Mouse (Mus musculus) layer of hippocampus, postnatal 36 days (tissue): Measurements from ENCODE around the gene Lamb1. TPM values are rescaled to one million over a fixed set of nuclear protein-coding genes. Genes with fewer than 3 reads are reported as not detected.

ENCODE experiments used
- DNase-seq, 2 experiments: peaks; one replicate each; pipeline ENCODE4 v3.0.0; 2022
- total RNA-seq, 2 experiments: library from RNA; stranded (reverse); gene quantifications; 2 replicates each; pipeline ENCODE4 v1.2.3; 2021

Gene Lamb1
- total RNA-seq: 10 to 100 TPM; 38.5 to 42.1 TPM

DNA sequence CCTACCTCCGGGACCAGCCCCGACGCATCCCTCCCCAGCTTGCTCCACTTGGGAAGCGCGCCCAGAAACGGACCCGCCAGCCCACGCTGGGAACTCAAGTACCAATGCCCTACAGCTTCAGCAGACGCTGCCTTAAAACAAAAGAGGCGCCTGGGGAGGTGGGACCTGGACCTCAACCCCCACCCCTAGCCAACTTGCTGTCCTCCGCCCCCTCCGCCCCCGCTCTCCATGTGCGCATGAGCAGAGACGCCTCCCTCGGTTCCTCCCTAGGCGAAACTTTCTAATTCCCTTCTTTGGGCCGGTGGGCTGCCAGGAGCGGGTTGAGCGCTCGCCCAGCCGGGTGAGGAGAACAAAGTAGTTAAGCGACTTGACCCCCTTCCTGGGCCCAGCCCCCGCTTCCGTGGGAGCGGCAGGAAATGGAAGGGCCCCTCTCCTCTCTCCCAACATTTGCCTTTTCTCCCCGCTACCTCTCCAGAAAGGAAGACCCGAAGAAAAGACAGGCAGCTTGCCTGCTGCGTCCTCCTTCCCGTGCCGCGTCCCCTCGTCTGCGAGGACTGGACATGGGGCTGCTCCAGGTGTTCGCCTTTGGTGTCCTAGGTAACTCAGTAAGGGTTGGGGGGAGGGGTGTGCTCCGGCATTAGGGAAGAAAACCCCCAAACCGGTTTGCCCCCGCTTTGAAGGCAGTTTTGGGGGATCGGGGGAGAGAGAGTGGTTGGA is at the start of gene Lamb1:
Gene Lamb1 (plus strand): TSS at position 230 of the 717 bp plus-strand sequence.
- DNase-seq: peak; percentile 48 to 53

DNA sequence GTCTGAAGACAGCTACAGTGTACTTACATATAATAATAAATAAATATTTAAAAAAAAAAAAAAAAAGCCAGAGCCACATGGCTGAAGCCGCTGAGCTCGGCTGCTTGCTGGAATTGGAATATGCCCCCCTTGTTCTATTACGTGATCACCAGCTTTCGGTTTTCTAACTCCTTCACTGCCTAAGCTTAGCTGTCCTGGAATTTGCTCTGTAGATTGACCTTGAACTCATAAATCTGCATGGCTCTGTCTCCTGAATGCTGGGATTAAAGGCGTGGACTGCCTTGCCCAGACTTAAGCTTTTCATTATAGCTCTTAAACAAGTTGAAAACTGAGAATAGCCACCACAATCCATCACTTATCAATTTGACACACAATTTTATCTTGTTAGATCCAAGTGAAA is 47.8 kb upstream of the Lamb1 start:
- no peak for DNase-seq

GRCm38 (mm10) chr12:31218774-31219173 is 46.3 kb upstream of the Lamb1 start:
- no peak for DNase-seq

GRCm38 (mm10) chr12:31221522-31221921 is 43.5 kb upstream of the Lamb1 start:
- DNase-seq: no peak

- no peak for DNase-seq
Measured at GRCm38 (mm10) chr12:31222282-31222681, 42.8 kb upstream of the Lamb1 start.

GRCm38 (mm10) chr12:31222741-31223140 is 42.3 kb upstream of the Lamb1 start:
- DNase-seq: no peak

DNA sequence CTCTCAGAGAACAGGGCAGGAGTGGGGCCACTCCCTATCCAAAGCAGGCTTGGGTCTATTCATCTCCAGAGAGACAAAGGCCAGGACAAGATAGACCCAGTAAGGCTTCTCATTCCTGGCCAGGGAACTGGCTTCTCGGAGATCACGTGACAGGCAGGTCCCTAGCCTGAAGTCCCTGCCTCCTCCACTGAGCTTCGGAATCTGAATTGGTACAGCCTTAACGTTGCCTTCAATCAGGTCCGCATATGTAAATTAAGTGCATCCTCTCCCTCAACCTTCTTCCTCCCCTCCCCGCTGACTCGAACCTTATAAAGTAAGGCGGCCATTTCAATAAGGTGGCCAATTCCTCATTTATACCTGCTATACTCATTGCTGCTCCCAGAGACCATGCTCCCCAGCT is 39.6 kb upstream of the Lamb1 start:
- no peak for DNase-seq

GRCm38 (mm10) chr12:31227167-31227566 is 37.9 kb upstream of the Lamb1 start:
- DNase-seq: no peak

- no peak for DNase-seq
Measured at GRCm38 (mm10) chr12:31228878-31229277, 36.2 kb upstream of the Lamb1 start.

DNA sequence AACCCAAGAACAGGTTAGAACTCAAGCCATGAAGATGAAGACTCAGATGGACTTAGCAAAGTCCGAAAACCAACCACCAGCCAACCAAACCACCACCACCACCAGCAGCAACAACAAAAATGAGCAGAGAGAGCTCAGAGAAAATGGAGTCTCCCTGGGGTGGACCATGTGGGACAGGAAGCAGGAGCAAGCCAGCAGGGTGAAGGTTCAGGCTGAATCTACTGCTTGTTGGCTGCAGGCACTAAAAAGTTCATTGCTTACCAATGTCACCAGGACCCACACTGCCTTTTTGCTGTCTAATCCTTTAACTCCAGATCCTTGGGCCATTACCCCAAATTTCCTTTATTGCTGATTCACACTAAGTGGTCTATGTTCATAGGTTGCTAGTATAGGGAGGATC is 32.4 kb upstream of the Lamb1 start:
- no peak for DNase-seq

DNA sequence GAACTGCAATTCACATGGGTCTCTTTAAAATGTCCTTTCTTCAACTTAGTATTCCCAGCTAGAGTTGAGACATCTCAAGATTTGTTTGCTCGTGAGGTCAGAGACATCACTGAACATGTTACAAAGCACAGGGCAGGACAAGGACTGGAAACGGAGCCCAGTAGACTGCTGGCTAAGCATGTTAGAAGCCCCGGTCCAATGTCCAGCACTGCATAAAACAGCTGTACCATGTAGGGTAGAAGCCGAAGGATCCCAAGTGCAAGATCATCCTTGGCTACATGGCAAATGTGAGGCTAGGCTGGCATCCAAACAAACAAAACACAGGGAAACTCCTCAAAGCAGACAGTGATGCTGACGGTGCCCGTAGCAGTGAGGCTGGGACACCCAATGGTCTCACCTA is 30.0 kb upstream of the Lamb1 start:
- no peak for DNase-seq

GRCm38 (mm10) chr12:31236861-31237595 is 28.0 kb upstream of the Lamb1 start:
- peak in 1 of 2 experiments; percentile 8 for DNase-seq

DNA sequence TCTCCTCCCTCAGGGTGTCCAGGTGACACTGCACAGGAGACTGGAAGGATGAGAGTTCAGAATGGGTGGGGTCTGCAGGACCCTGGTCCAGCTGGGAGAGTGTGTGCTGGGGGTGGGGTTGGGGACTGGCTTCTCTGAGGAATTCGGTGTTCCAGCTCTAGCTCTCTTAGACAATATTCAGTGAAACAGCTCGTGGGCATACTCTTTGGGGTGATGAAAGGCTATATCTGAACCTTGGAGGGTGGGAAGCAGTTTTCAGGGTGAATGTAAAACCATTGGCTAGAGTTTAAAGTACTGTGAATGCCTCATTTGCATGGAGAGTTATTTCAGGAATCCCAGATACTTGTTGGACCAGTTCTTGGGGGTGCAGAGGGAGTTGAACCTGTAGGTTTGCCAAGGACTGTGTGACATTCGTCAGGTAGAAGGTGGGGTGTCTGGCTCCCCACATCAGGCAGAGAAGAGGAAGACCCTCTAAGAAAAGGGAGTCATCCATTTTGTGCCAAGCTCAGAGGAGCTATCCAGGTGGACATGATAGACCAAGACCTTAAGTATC is 25.9 kb upstream of the Lamb1 start:
- no peak for DNase-seq

DNA sequence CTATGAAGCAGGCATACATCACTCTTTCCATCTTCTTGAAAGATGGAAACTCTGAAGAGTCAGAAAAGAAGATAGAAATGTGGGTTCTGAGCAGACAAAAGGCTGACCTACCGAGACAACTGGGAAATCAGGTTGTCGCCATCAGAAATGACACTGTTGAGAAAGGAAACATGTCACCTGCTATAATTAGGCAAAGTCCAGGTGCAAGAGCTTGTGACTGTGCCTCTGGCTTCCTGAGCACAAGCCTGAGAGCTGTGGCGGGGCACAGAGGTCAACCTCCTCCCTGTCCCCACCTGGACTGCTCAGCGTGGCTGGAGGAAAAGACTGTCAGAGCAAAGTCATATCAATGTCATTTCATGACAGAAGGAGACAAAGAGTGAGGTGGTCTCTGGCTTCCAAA is 25.2 kb upstream of the Lamb1 start:
- no peak for DNase-seq

DNA sequence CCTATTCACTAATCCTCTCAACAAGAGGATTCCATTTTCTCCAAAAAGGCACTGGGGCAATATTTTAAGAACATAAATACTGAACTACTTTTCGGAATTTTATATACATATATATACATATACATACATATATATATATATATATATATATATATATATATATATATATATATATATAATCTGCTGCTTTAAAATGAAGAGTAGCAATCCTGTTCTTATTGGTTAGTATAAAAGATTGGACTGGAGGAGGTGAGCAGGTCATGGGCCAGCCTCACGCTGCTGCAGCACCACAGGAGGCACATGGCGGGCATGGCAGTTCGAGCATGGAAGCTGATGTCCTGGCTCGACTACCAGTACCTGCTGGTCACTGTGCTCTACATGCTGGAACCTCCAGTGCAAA is 24.6 kb upstream of the Lamb1 start, which contains the start of gene Gm6993:
Gene Gm6993 (plus strand): TSS at position 301 of the 400 bp plus-strand sequence.
- no peak for DNase-seq

- DNase-seq: no peak
Measured at GRCm38 (mm10) chr12:31241595-31242342, 23.3 kb upstream of the Lamb1 start.

GRCm38 (mm10) chr12:31244001-31244400 is 21.0 kb upstream of the Lamb1 start:
- no peak for DNase-seq

- DNase-seq: no peak
Measured at GRCm38 (mm10) chr12:31244691-31245090, 20.3 kb upstream of the Lamb1 start.

DNA sequence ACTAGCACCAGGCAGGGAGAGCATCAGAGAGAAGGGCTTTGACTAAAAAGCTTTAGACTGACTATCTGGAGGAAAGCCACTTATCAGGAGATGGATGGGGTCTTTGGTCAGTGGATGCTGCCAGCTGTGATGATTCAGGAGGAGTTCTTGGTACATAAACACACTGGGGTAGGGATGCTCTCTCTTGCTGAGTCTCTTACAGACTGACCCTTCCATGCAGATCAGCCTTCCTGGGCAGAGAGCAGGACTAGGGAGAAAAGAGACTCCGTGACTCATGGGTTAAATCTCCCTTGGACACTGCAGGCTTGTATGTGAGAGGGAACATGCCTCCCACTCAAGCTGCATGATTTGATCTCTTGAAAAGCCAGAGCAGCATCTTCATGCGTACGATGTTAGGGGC is 18.9 kb upstream of the Lamb1 start:
- DNase-seq: no peak

DNA sequence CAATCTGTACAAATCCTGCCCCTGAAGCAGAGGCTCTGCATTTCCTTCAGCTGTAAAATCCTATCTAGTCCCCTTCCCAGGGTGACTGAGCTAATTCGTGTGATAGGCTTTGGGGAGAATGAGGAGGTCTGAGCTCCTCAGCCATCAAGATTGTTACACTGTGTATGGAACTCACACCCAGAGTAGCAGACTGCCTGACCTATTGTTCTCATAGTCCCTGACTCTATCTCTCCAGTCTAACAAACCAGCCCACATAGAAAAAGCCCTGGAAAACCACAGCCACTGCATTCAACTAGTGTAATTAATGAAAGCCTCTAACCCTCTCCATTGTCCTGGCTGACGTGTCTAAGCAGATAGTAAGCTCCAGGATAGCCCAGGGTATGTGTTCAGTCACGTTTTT is 18.4 kb upstream of the Lamb1 start:
- no peak for DNase-seq

DNA sequence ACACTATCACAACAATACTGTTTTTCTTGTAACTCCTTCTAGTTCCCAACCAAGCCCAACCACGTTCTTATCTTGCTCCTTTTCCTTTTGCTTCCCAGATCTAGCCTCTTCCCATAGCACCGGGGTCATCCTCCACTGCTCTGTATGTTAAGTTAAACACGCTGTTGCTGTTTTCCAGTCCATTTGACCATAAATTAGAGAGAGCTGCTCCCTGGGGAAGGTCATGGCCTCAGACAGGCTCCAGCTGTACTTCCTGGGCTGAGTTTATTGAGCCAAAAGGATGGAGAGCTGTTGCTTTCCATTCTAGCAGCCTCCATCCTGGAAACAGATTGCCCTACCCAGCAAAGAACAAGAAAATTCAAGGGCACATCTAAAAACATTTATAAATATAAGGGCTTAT is 16.9 kb upstream of the Lamb1 start:
- DNase-seq: no peak

- no peak for DNase-seq
Measured at GRCm38 (mm10) chr12:31248681-31249080, 16.4 kb upstream of the Lamb1 start.

GRCm38 (mm10) chr12:31252259-31252658 is 12.8 kb upstream of the Lamb1 start:
- no peak for DNase-seq
